ENCODE assay signal across 20 mouse cellular contexts in the genomic region with DNA sequence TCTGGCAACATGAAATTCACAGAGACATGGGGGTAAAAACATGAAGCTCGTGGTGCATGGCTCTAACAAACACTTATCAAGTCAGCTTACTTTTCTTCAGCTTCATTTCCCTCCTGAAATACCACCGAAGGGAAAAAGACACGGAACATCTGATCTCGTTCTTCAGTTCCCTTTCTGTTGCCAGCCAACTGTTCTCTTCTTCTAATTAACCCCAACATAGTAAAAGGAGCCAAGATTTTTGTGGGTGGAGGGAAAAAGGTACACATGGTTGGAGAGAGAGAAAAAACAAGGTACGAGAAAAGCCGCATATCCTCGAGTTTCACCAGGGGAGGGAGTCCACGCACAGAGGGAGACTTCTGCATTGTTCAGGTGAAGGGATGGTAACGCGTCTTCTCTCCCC. TPM values are rescaled to one million over a fixed set of nuclear protein-coding genes. Genes with fewer than 3 reads are reported as not detected.
"Had no signal": no experiment of that assay in that cellular context is flagged by ENCODE, and none has a peak within 500 bp of the region (broad histone marks: within the 10 kb centered on the region; RNA-seq: fewer than 3 reads in every experiment).

No protein-coding gene starts in this region.

- H3K9ac ChIP-seq: kidney, embryonic 15.5 days; limb, embryonic 15.5 days; liver, embryonic 12.5 days; lung, embryonic 14.5 days; neural tube, embryonic 15.5 days had no signal

- H3K4me1 ChIP-seq: liver, embryonic 12.5 days had no signal

- H3K27me3 ChIP-seq: kidney, embryonic 15.5 days; limb, embryonic 15.5 days; neural tube, embryonic 15.5 days had no signal

- H3K36me3 ChIP-seq: kidney, embryonic 15.5 days; limb, embryonic 15.5 days; liver, embryonic 12.5 days; midbrain, embryonic 10.5 days; neural tube, embryonic 15.5 days had no signal

- H3K9me3 ChIP-seq: kidney, embryonic 15.5 days; limb, embryonic 15.5 days; liver, embryonic 12.5 days; midbrain, embryonic 10.5 days; neural tube, embryonic 15.5 days had no signal

- H3K4me2 ChIP-seq: kidney, embryonic 15.5 days; limb, embryonic 15.5 days; liver, embryonic 12.5 days; lung, embryonic 14.5 days; neural tube, embryonic 15.5 days had no signal

- DNase-seq: kidney, postnatal 14 days; lung, embryonic 14.5 days; lung, postnatal 10 days; lung, postnatal 4 days; midbrain, embryonic 14.5 days; right cerebral cortex, adult 18-20 months; right cerebral cortex, postnatal 25 days; thymus, adult 18-20 months; thymus, postnatal 14 days had no signal

- H3K27ac ChIP-seq: kidney, embryonic 15.5 days; limb, embryonic 15.5 days; liver, embryonic 12.5 days; midbrain, embryonic 10.5 days; neural tube, embryonic 15.5 days; stomach, postnatal 0 days had no signal

- H3K4me3 ChIP-seq: kidney, embryonic 15.5 days; limb, embryonic 15.5 days; liver, embryonic 12.5 days; midbrain, embryonic 10.5 days; myocyte; neural tube, embryonic 15.5 days had no signal

- ATAC-seq: liver, embryonic 12.5 days had no signal

RNA-seq across cellular contexts. Expression of a gene that starts 32.0 kb away (rescaled TPM):
- total RNA-seq: megakaryocyte, adult 5-6 weeks had no signal
- polyA plus RNA-seq: kidney, embryonic 15.5 days; large intestine, adult 2 months; limb, embryonic 11.5 days; limb, embryonic 15.5 days; liver, embryonic 12.5 days; liver, embryonic 16.5 days; lung, embryonic 14.5 days; midbrain, embryonic 10.5 days; myocyte had no signal
